Mouse (Mus musculus) embryonic fibroblast, embryonic 13.5 days (primary cell): ENCODE measurements around the gene Oas3. TPM values are rescaled to one million over a fixed set of nuclear protein-coding genes. Genes with fewer than 3 reads are reported as not detected.
A peak's percentile ranks its signal among the peaks of the same experiment; 100 is the strongest.

Experiments
- H3K27ac ChIP-seq: 2 replicates; pipeline ENCODE4 v1.5.1; 2012; ENCODE audit warnings: low read length, control low read depth, inconsistent platforms; ENCODE audit not compliant: insufficient read depth
- H3K4me1 ChIP-seq: 2 replicates; pipeline ENCODE4 v1.6.1; 2011; ENCODE audit warnings: low read length; ENCODE audit not compliant: control insufficient read depth, insufficient read depth
- H3K4me3 ChIP-seq: 2 replicates; pipeline ENCODE4 v1.5.1; 2011; ENCODE audit warnings: mild to moderate bottlenecking, control low read depth, low read length; ENCODE audit not compliant: insufficient read depth
- CTCF ChIP-seq: IDR thresholded peaks from 2 replicates; pipeline ENCODE4 v1.5.1; 2011; ENCODE audit warnings: mild to moderate bottlenecking, control low read depth, low read length, moderate library complexity, borderline replicate concordance; ENCODE audit not compliant: insufficient read depth
- POLR2A ChIP-seq: IDR thresholded peaks from 2 replicates; pipeline ENCODE4 v1.6.1; 2011; ENCODE audit warnings: low read depth, mild to moderate bottlenecking, control low read depth, low read length, moderate library complexity
- polyA plus RNA-seq: library from polyadenylated mRNA; stranded (reverse); fragments of >200 nt; gene quantifications from 2 replicates; pipeline ENCODE4 v1.2.4, GENCODE M21; 2011; ENCODE audit warnings: low read depth; ENCODE audit not compliant: missing spikeins, insufficient read length

Gene Oas3
- polyA plus RNA-seq, 1 experiment: 0.18 TPM

DNA sequence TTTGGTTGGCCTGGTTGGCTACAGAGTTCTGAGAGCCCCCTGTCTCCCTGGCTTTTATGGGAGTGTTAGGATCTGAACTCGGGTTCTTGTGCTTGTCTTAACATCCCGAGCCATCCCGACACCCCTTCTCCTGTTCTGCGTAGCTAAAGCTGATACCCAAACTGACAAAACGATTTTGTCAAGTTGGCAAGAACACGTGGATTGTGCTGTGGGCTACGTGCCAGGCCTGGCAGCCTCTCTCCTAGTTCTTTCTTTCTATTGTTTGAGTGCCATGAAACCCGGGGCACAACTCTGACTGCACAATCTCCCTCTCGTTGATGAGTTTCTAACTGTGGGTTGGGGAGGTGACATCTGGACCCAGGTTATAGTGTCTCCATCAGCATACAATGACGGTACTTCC, 48.1 kb downstream of the Oas3 start:
- no peaks in the 10 kb centered on the region for H3K4me1 ChIP-seq
- no peak overlapping the region for H3K4me3 ChIP-seq
- TF ChIP-seq CTCF (no peak), POLR2A (no peak)
- no peak overlapping the region for H3K27ac ChIP-seq

DNA sequence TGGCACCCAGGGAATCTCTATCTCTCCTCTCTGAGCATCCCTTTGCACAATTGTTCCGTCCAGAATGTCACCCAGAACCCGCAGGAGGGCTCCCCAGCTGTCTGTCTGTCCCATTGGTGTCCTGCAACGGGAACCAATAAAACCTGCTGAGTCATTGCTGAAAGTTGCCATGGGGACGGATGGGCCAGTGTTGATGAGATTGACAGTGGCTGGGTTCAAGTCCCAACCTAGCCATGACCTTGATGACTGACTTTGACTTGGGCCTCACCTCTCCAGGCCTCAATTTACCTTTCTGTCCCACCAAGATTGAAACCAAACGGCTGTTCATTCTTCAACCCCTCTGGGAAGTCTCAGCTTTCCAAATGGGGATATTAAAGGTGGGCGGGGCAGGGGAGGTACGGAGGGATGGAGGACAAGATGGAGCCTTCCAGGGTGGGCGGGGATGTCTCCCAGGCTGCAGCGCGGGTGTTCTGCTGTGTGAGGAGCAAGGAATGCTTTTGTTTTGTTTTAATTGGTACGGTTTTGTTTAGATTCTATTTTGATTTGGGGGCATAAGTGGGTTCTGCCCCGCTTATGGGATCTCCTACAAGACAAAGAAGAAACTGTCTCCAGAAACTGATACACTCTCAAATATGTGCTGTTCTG, 51.5 kb downstream of the Oas3 start:
- no peak overlapping the region for H3K27ac ChIP-seq
- no peak for TF ChIP-seq CTCF
- no peak for TF ChIP-seq POLR2A
- H3K4me1 ChIP-seq: no peaks in the 10 kb centered on the region
- H3K4me3 ChIP-seq: no peak overlapping the region

DNA sequence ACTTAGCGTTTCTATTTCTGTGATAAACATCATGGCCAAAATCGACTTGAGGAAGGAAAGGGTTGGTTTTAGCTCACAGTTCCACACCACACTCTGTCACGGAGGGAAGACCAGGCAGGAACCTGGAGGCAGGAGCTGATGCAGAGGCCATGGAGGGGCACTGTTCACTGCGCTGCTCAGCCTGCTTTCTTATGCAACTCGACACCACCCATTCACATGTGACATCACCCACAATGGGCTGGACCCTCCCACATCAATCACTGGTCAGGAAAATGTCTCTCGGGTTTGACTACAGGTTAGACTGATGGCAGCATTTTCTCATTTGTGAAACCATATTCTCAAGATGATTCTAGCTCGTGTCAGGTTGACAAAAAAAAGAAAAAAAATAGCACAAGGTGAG, 56.5 kb downstream of the Oas3 start:
- no peaks in the 10 kb centered on the region for H3K4me1 ChIP-seq
- TF ChIP-seq POLR2A (no peak), CTCF (no peak)
- H3K27ac ChIP-seq: no peak overlapping the region
- H3K4me3 ChIP-seq: no peak overlapping the region

DNA sequence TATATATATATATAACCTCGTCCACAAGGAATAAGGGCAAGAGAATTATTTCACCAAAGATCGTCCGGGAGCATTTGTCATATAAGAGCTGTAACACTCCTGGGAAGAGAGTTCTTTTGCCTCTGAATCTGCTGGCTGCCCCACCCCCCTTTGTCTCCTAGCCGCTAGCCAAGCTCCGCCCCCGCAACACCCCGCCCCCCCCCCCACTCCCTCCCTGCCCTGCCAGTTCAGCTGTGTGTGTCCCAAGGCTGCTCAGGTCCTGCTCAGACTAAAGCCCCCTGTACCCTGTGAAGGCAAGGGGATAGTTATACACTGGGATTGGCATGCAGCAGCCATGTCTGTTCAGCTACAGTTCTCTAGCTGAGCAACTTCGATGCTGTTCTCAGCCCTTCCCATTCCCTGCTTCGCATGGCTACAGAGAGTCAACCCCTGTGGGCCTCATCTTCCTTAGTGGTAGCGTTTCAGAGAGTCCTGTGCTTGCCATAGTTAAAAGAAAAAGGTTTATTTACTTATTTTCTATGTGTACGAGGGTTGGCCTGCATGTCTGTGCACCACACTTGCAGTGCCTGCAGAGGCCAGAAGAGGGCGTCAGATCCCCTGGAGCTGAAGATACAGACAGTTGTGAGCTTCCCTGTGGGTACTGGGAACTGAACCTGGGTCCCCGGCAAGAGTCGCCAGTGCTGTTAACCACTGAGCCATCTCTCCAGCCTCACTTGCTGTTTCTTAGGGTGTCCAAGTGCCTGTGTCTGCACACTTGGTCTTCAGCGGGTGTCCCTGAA, 58.7 kb downstream of the Oas3 start:
- Histone ChIP-seq H3K4me1 (no peaks in the 10 kb centered on the region), H3K4me3 (no peak overlapping the region), H3K27ac (no peak overlapping the region)
- TF ChIP-seq CTCF (no peak), POLR2A (no peak)

DNA sequence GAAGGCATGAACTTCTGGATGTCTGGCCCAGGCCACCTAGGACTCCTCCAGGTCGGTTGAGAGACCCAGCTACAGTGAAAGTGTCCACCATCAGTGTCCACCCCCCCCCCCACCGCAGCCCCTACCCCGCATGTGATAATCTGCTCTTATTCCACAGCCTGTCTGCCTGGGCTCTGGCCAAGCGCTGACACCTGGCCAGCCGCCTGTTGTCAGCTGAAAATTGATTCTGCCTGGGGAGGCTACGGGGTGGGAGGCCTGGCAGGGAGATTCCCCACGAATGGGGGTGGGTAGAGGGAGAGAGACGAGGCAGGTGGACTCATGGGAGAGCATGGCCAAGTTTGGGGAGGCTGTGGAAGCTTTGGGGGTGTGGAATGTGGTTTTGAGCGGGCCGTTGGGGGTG, 60.3 kb downstream of the Oas3 start:
- TF ChIP-seq CTCF (no peak), POLR2A (no peak)
- Histone ChIP-seq H3K27ac (no peak overlapping the region), H3K4me1 (no peaks in the 10 kb centered on the region), H3K4me3 (no peak overlapping the region)

DNA sequence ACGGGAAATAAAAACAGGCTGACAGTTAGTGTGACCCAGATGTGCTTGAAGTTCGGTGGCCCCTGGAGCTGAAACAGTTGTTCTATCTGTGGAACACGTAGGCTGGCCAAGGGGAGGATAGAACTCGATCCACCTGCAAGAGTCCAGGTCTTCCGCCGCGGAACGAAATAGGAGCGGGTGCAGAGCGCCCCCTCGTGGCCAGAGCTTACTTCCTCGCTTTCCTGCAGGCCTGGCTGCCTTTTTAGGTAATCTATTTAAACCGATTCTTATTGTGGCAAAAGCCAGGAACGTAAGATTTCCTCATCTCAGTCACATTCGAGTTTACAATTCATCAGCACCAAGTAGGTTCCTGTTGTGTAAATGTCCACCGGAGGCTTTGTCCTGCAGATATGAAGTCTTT, 63.1 kb downstream of the Oas3 start:
- Histone ChIP-seq H3K27ac (no peak overlapping the region), H3K4me3 (no peak overlapping the region), H3K4me1 (no peaks in the 10 kb centered on the region)
- TF ChIP-seq POLR2A (no peak), CTCF (peak; percentile 77)

DNA sequence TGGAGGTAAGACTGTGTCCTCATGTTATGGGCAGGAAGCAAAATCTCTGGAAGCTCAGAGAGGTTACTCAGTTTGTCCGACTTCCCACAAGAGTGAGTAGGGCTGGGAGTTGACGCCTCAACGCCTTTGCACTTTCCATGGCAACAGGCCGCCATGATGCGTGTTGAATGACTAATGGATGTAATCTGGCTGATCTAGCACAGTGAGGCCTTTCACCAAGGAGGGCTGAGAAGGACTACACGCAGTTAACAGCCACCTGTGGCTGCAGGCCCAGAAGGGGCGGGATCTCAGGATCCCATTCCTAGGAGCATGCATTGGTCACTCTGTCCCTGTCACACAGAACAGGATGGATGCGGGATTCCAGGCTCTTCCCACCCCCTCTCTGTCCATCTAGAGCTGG, 64.7 kb downstream of the Oas3 start:
- Histone ChIP-seq H3K4me1 (no peaks in the 10 kb centered on the region), H3K4me3 (no peak overlapping the region), H3K27ac (no peak overlapping the region)
- TF ChIP-seq CTCF (no peak), POLR2A (no peak)

DNA sequence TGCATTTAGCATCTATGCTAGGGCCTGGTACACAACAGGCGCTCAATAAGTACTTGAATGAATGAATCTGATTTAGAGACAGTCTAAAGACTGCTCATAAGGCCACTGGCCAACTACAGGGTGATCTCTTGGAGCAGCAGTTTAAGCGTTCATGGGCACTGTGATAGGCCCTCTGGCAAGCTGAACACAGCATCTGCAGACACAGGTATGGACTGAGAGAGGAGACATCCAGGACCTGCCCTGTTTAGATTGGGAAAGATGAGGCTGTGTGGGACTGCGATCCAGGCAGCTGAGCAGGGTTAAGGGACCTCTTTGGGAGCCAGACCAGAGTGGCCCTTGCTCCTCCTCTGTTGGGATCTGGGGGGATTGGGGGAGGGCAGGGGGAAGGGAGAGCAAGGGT, 65.6 kb downstream of the Oas3 start, which contains the start of gene Dtx1:
Gene Dtx1 (minus strand): TSS at position 101 of the 400 bp plus-strand sequence.
- H3K27ac ChIP-seq: no peak within 1 kb of the TSS

DNA sequence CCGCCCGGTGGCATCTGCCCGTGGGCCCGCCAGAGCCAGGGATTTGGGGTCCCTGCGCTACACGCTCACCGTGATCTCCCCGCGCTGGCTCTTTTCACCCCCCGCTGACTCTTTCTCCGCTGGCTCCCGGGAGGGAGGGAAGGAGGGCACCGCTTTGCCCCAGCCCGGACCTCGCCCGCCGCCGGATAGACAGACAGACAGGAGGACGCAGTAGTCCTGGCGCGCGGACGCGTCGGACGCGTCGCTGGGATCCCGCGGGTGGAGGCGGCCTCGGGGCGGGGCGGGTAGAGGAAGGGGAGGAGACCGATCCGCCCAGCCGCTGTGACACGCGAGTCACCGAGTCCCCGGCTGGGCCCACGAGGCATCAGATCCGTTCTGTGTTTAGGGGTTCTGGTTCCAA, 66.0 kb downstream of the Oas3 start:
- no peak for TF ChIP-seq POLR2A
- no peak for TF ChIP-seq CTCF
- Histone ChIP-seq H3K4me1 (no peaks in the 10 kb centered on the region), H3K27ac (no peak overlapping the region), H3K4me3 (peak overlapping the region; percentile 14; the same call in 1 of the 2 replicates)

More for the DNA sequence above, 65.6 kb downstream of the Oas3 start, which contains the start of gene Dtx1:
- no peak for TF ChIP-seq POLR2A
- no peak for TF ChIP-seq CTCF
- no peaks in the 10 kb centered on the region for H3K4me1 ChIP-seq
- H3K4me3 ChIP-seq: peak within 1 kb of the TSS; percentile 14; the same call in 1 of the 2 replicates

DNA sequence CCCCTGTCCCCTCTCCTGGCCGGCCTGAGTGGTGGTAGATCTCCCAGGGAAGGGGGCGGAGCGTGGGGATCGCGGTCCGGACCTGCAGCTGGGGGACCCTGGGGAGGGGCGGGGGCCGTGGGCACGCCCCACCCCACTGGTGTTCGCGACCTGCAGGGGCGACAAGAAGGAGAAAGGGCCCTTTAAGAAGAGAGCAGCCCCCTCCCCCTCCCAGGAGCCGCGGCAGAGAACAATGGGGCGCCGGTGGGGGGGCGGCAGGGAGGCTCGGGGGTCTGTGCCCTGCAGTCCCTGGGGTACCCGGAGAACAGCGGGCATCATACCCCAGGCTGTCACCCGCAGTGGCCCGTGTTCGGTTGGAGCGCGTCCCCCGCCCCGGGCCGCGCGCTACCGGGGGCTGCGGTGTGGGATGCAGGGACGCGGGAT, 66.6 kb downstream of the Oas3 start:
- H3K4me1 ChIP-seq: no peaks in the 10 kb centered on the region
- H3K27ac ChIP-seq: no peak overlapping the region
- TF ChIP-seq CTCF (no peak), POLR2A (no peak)
- H3K4me3 ChIP-seq: 0 out of 2 replicates have a peak overlapping the region, but pooled peaks have one; percentile 14
